Mouse (Mus musculus) lung, embryonic 16.5 days (tissue): ENCODE measurements at regions not wholly inside any gene's neighbourhood (a gene's known extent, or its start where the extent isn't known, plus 50 kb on each side); places are given as distances from the start of the nearest gene placed in this dataset.

Experiments used
- ATAC-seq: fragments of 200-750 bp; cut with Nextera tagmentation; 2 replicates; pipeline ENCODE4 v1.8.0; 2017; ENCODE audit warnings: low read depth, mild to moderate bottlenecking, moderate library complexity
- H3K27ac ChIP-seq: fragments of 300-500 bp; sonication (generic); 2 replicates; pipeline ENCODE4 v1.5.1; 2014; ENCODE audit warnings: mild to moderate bottlenecking, control low read depth, low read length
- H3K27me3 ChIP-seq: fragments of 300-500 bp; sonication (generic); 2 replicates; pipeline ENCODE4 v1.6.1; 2014; ENCODE audit warnings: low read depth, low read length, mixed read lengths; ENCODE audit not compliant: control insufficient read depth, insufficient read depth
- H3K36me3 ChIP-seq: fragments of 300-500 bp; sonication (generic); 2 replicates; pipeline ENCODE4 v1.6.1; 2014; ENCODE audit warnings: low read length; ENCODE audit not compliant: control insufficient read depth, insufficient read depth
- H3K4me1 ChIP-seq: fragments of 300-500 bp; sonication (generic); replicated peaks from 2 replicates; pipeline ENCODE4 v1.6.1; 2014; ENCODE audit warnings: low read length, mixed read lengths; ENCODE audit not compliant: control insufficient read depth, insufficient read depth
- H3K4me2 ChIP-seq: fragments of 300-500 bp; sonication (generic); 2 replicates; pipeline ENCODE4 v1.6.1; 2014; ENCODE audit warnings: low read depth, low read length, control low read depth
- H3K4me3 ChIP-seq: fragments of 300-500 bp; sonication (generic); 2 replicates; pipeline ENCODE4 v1.5.1; 2014; ENCODE audit warnings: mild to moderate bottlenecking, low read length, control low read depth
- H3K9ac ChIP-seq: fragments of 300-500 bp; sonication (generic); 2 replicates; pipeline ENCODE4 v1.6.1; 2014; ENCODE audit warnings: low read length, control low read depth
- H3K9me3 ChIP-seq: fragments of 300-500 bp; sonication (generic); 2 replicates; pipeline ENCODE4 v1.6.1; 2016; ENCODE audit warnings: low read length; ENCODE audit not compliant: control insufficient read depth
- WGBS: fragments of 180-500 bp; shearing (Covaris S2); extraction: QIAGEN DNeasy Blood & Tissue Kit; methylation state at CpG from one replicate; pipeline ENCODE4 v1.1.7; 2014; 5-methylcytosine and 5-hydroxymethylcytosine counted together

DNA sequence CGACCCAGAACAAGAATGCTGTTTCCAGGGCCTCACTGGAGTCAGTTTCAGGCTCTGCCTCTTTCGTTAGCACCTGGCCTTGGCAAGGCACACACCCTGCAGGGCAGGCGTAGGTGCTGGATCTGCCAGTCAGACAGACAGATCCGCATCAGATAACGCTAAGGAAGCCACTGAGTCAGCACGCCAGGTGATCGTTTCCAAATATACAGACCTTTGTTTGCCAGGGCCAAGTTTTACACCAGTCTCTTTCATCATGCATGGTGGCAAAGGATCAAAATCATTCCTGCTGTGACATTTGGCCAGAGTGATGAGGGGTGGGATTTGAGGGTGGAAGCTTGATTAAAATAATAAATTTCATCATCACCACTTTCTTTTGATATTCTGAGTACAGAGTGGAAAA lies 411.0 kb downstream of the Ofcc1 start:
- H3K36me3 ChIP-seq, result no peaks in the 10 kb centered on the region
- no peak overlapping the region for H3K4me2 ChIP-seq
- no peak overlapping the region for H3K4me3 ChIP-seq
- WGBS, result 52% methylated on average over 7 of the region's 7 CpGs
- no peaks in the 10 kb centered on the region for H3K4me1 ChIP-seq
- H3K9me3 ChIP-seq, result no peaks in the 10 kb centered on the region
- H3K9ac ChIP-seq, result no peak overlapping the region
- ATAC-seq, result no peak
- H3K27ac ChIP-seq, result no peak overlapping the region
- H3K27me3 ChIP-seq, result no peaks in the 10 kb centered on the region

DNA sequence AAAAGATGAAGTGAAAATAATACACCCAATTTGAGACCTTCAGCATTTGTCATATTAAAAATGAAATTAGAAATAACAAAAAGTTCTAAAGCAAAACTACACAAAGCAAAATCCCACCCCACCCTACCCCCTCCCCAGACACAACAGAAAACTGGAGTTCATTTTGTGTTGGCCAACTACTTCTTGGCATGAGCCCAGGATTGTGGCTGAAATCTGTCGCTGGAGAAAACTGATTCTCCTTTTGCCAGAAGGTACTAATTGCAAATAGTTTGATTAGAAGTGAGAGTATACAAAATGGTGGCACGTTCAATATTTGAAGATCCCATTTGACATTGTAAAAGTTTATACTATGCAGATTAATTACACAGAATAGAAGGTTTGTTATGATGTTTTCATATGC lies 426.0 kb downstream of the Ofcc1 start:
- no peak for ATAC-seq
- Histone ChIP-seq H3K4me1 (no peaks in the 10 kb centered on the region), H3K4me3 (no peak overlapping the region), H3K27ac (no peak overlapping the region), H3K36me3 (no peaks in the 10 kb centered on the region), H3K9ac (no peak overlapping the region), H3K27me3 (no peaks in the 10 kb centered on the region), H3K4me2 (no peak overlapping the region), H3K9me3 (no peaks in the 10 kb centered on the region)
- WGBS, result 45% methylated on average over 2 of the region's 2 CpGs

DNA sequence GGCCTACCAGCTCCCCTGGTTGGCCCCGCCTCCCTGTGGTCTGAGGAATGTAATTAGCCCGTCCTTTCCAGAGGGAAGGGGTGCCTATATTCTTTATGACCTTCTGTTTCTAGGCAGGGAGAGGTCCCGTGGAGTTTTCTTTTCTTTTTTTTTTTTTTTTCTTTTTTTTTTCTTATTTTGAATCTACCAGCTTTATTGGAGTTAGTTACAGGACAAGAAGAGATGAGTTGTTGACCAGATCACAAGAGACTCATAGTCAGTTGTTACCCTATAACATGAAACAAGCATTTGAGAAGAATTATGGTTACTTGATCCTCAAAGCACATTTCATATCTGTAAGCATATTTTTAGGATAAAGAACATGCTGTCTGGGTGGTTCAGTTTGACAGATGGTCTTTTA lies 429.8 kb downstream of the Ofcc1 start:
- Histone ChIP-seq H3K27ac (no peak overlapping the region), H3K27me3 (no peaks in the 10 kb centered on the region), H3K9ac (no peak overlapping the region), H3K4me1 (no peaks in the 10 kb centered on the region), H3K4me2 (no peak overlapping the region), H3K36me3 (no peaks in the 10 kb centered on the region), H3K9me3 (no peaks in the 10 kb centered on the region), H3K4me3 (no peak overlapping the region)
- no peak for ATAC-seq
- 83% methylated on average over 3 of the region's 3 CpGs for WGBS

DNA sequence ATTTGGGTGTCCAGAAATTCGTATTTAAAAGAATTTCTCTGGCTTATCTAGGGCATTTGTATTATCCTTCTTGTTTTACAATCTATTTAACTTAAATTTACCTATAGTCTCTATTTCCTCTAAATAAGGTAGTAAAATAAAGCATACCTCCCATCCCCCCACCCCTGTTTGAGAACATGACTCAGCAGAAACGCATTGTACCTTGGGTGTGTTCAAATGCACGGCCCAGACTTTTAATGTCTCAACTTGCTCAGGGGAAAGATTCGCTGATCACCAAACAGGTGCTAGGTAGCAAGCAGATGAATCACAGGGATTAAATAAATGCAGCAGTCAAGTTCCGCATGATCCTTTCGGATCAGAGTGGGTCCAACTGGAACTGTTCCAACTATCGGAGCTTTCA lies 432.7 kb downstream of the Ofcc1 start:
- Histone ChIP-seq H3K4me3 (no peak overlapping the region), H3K9ac (no peak overlapping the region), H3K9me3 (no peaks in the 10 kb centered on the region), H3K4me1 (no peaks in the 10 kb centered on the region), H3K27me3 (no peaks in the 10 kb centered on the region), H3K4me2 (no peak overlapping the region), H3K36me3 (no peaks in the 10 kb centered on the region), H3K27ac (no peak overlapping the region)
- 70% methylated on average over 7 of the region's 7 CpGs for WGBS
- ATAC-seq, result no peak

DNA sequence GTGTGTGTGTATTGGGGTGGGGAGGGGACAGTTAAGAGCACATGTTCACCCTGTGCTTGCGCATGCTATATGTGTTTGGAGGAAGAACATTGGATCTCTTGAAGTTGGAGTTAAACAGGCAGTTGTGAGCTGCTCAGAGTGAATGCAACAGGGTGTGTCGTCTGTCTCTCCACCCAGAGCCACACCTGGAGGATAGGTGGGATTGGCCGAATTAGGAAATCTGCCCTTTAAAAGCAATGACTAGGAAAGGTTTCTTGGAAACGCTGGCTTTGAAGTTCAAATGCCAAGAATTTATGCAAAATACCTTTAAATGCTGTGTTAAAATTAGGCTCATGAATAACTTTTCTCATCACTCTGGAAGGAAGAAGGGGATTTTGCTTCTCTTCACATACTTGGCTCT lies 436.9 kb downstream of the Ofcc1 start:
- Histone ChIP-seq H3K27ac (no peak overlapping the region), H3K4me2 (no peak overlapping the region), H3K36me3 (no peaks in the 10 kb centered on the region), H3K4me1 (no peaks in the 10 kb centered on the region), H3K9ac (no peak overlapping the region), H3K9me3 (no peaks in the 10 kb centered on the region), H3K4me3 (no peak overlapping the region), H3K27me3 (no peaks in the 10 kb centered on the region)
- WGBS, result 91% methylated on average over 4 of the region's 4 CpGs
- no peak for ATAC-seq

DNA sequence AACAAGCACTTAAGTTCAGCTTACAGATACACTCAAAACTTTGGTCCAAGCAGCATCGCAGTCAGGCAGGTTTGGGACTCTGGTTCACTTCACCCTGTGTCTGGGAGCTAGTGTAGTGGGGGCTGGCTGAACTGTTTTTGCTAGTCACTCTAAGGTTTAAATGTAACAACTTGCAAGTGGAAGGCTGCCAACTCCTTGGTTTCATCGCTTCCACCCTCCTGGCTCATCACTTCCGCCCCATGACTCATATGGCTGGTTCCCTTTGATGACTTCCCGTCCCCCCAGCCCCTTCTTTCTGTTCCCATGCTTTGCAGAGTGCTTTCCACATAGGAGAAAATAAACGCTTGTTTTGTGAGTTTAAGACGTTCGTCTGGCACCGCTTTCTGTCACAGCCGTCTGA lies 438.1 kb downstream of the Ofcc1 start:
- Histone ChIP-seq H3K4me3 (no peak overlapping the region), H3K4me1 (no peaks in the 10 kb centered on the region), H3K9me3 (no peaks in the 10 kb centered on the region), H3K4me2 (no peak overlapping the region; the same call in 1 of the 2 replicates), H3K27me3 (no peaks in the 10 kb centered on the region), H3K36me3 (no peaks in the 10 kb centered on the region), H3K27ac (no peak overlapping the region), H3K9ac (no peak overlapping the region)
- WGBS, result 39% methylated on average over 9 of the region's 9 CpGs
- peak; percentile 52; the same call in 1 of the 2 replicates for ATAC-seq

DNA sequence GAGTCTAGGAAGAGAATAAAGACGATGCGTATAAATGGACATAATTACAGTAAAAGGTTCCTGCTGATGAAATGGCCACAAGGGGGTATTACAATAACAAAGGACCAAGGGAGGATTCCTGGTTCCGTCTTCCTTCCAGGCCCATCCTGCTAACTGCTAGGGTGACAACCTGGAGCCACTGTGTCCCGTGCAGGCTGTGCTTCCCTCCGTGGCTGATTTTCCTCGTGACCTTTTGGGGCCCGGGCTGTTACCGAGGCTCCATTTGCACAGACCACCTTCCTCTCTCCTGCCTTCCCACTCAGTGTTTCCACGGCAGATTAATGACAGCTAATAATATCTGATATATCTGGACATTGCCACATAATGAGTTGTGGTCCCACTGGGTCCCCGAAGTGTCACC lies 453.5 kb downstream of the Ofcc1 start:
- Histone ChIP-seq H3K9ac (no peak overlapping the region), H3K4me3 (no peak overlapping the region), H3K27ac (no peak overlapping the region), H3K36me3 (no peaks in the 10 kb centered on the region), H3K4me2 (no peak overlapping the region), H3K4me1 (no peaks in the 10 kb centered on the region), H3K9me3 (no peaks in the 10 kb centered on the region), H3K27me3 (no peaks in the 10 kb centered on the region)
- ATAC-seq, result no peak
- WGBS, result 63% methylated on average over 10 of the region's 10 CpGs

DNA sequence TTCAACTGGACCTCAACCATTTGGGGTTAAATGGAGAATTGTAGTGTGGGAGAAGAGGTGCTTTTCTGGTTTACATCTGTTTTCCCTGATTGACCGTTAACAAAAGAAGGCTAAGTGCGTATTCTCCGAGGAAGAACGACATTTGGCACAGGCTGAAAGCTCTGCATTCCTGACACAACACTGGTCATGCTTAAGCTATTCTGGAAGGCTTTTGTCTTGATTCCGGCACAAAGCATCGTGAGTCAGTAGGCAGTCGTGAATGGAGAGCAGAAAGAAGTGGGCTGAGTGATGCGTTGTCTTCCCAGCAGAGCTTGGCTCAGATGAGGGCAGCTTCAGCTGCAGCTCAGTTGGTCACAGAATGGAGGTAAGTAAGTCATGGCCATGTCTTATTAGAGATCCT lies 457.0 kb downstream of the Ofcc1 start:
- Histone ChIP-seq H3K9me3 (no peaks in the 10 kb centered on the region), H3K4me1 (no peaks in the 10 kb centered on the region; the same call in 1 of the 2 replicates), H3K4me2 (no peak overlapping the region), H3K9ac (no peak overlapping the region), H3K27ac (no peak overlapping the region), H3K27me3 (no peaks in the 10 kb centered on the region), H3K36me3 (no peaks in the 10 kb centered on the region), H3K4me3 (no peak overlapping the region)
- WGBS, result 81% methylated on average over 8 of the region's 8 CpGs
- ATAC-seq, result no peak

DNA sequence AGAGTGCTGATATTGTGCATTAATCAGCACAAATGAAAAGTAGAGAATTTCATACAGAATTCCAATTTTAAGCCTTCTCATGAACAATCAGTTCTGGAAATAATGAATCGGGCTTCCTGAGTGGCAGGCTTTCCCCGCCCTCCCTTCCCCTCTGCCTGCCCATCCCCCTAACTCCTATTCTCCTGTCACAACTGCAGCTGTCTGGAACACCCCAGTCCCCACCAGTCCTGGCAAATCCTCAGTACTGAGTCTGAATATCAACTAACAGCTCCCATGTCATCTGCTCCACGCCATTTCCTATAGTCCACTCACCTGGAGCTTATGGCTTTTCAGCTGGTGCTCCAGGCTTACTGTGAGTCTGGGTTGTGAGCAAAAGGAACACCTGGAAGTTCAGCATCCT lies 457.9 kb downstream of the Ofcc1 start:
- ATAC-seq, result no peak
- Histone ChIP-seq H3K27ac (no peak overlapping the region), H3K4me3 (no peak overlapping the region), H3K36me3 (no peaks in the 10 kb centered on the region), H3K4me2 (no peak overlapping the region), H3K9me3 (no peaks in the 10 kb centered on the region), H3K9ac (no peak overlapping the region), H3K27me3 (no peaks in the 10 kb centered on the region), H3K4me1 (peaks cover 6% of the 10 kb centered on the region)
- 67% methylated on average over 3 of the region's 3 CpGs for WGBS

DNA sequence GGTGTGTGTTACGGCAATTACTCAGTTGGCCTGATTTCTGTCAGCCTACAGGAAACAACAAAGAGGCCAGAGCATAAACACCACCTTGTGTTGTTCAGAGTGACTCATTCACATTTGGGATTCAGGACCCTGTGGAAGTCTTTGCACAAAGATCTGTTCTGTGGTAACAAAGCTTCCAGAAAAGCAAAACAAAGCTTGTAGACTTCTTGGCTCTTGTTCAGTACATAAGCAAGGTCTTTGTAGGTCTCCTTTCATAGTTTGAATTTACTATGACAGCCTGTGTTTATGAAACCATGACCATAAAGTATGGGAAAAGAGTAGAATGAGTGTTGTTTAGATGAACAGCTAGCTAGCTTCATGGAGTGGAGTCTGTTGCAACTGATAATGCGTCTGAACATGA lies 461.9 kb downstream of the Ofcc1 start:
- Histone ChIP-seq H3K4me3 (no peak overlapping the region), H3K4me2 (no peak overlapping the region), H3K36me3 (no peaks in the 10 kb centered on the region), H3K27me3 (no peaks in the 10 kb centered on the region), H3K27ac (peak overlapping the region; percentile 70), H3K9ac (no peak overlapping the region), H3K4me1 (peaks cover 6% of the 10 kb centered on the region), H3K9me3 (no peaks in the 10 kb centered on the region)
- 48% methylated on average over 2 of the region's 2 CpGs for WGBS
- peak; percentile 73 for ATAC-seq
